Mouse (Mus musculus): ENCODE results near the gene Ift81.

The Ift81 gene

GRCm38 (mm10) chr5:122516029-122516730, 98.1 kb downstream of the Ift81 start:
- no peak for DNase-seq (ENCODE audit: low spot score)

- no peak for DNase-seq (ENCODE audit: low spot score)
Observed at GRCm38 (mm10) chr5:122514127-122514521, 100.2 kb downstream of the Ift81 start.

GRCm38 (mm10) chr5:122513421-122514126, 100.7 kb downstream of the Ift81 start:
- DNase-seq (ENCODE audit: low spot score), result no peak

GRCm38 (mm10) chr5:122512011-122512410, 102.3 kb downstream of the Ift81 start:
- DNase-seq (ENCODE audit: low spot score), result no peak

GRCm38 (mm10) chr5:122511405-122511804, 102.9 kb downstream of the Ift81 start:
- DNase-seq (ENCODE audit: low spot score), result no peak

GRCm38 (mm10) chr5:122510651-122511157, 103.6 kb downstream of the Ift81 start:
- DNase-seq (ENCODE audit: low spot score), result no peak

- no peak for DNase-seq (ENCODE audit: low spot score)
Observed at GRCm38 (mm10) chr5:122509608-122510007, 104.7 kb downstream of the Ift81 start.

- DNase-seq (ENCODE audit: low spot score), result no peak
Observed at GRCm38 (mm10) chr5:122508861-122509306, 105.4 kb downstream of the Ift81 start.

- no peak for DNase-seq (ENCODE audit: low spot score)
Observed at GRCm38 (mm10) chr5:122507396-122507795, 106.9 kb downstream of the Ift81 start.

GRCm38 (mm10) chr5:122506462-122506861, 107.9 kb downstream of the Ift81 start:
- DNase-seq (ENCODE audit: low spot score), result no peak

- DNase-seq (ENCODE audit: low spot score), result no peak
Observed at GRCm38 (mm10) chr5:122505554-122505953, 108.8 kb downstream of the Ift81 start.

GRCm38 (mm10) chr5:122503760-122504119, 110.6 kb downstream of the Ift81 start:
- no peak for DNase-seq (ENCODE audit: low spot score)

- DNase-seq (ENCODE audit: low spot score), result no peak
Observed at GRCm38 (mm10) chr5:122503015-122503759, 111.1 kb downstream of the Ift81 start.

- peak; percentile 94 for DNase-seq (ENCODE audit: low spot score)
Observed at GRCm38 (mm10) chr5:122502077-122502941, 112.0 kb downstream of the Ift81 start, which contains the start of gene Atp2a2. Atp2a2 (minus strand) TSS chr5:122502225.

GRCm38 (mm10) chr5:122501101-122502076, 112.9 kb downstream of the Ift81 start:
- DNase-seq (ENCODE audit: low spot score), result peak; percentile 69

- no peak for DNase-seq (ENCODE audit: low spot score)
Observed at GRCm38 (mm10) chr5:122500563-122500962, 113.8 kb downstream of the Ift81 start.

All from retina, embryonic 14.5 days (tissue).